Mouse (Mus musculus) lung, postnatal 0 days (tissue): Measurements from ENCODE around the gene Dnpep. TPM values are rescaled to one million over a fixed set of nuclear protein-coding genes. Genes with fewer than 3 reads are reported as not detected.

Source experiments
- ATAC-seq: fragments of 200-750 bp; cut with Nextera tagmentation; 2 replicates; pipeline ENCODE4 v1.8.0; 2017; ENCODE audit warnings: moderate library complexity
- DNase-seq: peaks from one replicate; pipeline ENCODE4 v3.0.0-alpha.2; 2016; ENCODE audit warnings: low spot score
- H3K27ac ChIP-seq: fragments of 300-500 bp; sonication (generic); 2 replicates; pipeline ENCODE4 v1.5.1; 2014; ENCODE audit warnings: antibody characterized with exemption, mild to moderate bottlenecking, low read length, mixed read lengths
- H3K27me3 ChIP-seq: fragments of 300-500 bp; sonication (generic); replicated peaks from 2 replicates; pipeline ENCODE4 v1.6.1; 2014; ENCODE audit warnings: low read length, mixed read lengths; ENCODE audit not compliant: insufficient read depth
- H3K36me3 ChIP-seq: fragments of 300-500 bp; sonication (generic); 2 replicates; pipeline ENCODE4 v1.6.1; 2014; ENCODE audit warnings: low read length, mixed read lengths; ENCODE audit not compliant: insufficient read depth
- H3K4me1 ChIP-seq: fragments of 300-500 bp; sonication (generic); 2 replicates; pipeline ENCODE4 v1.6.1; 2014; ENCODE audit warnings: antibody characterized with exemption, low read depth, low read length, mixed read lengths; ENCODE audit not compliant: insufficient read depth
- H3K4me2 ChIP-seq: fragments of 300-500 bp; sonication (generic); replicated peaks from 2 replicates; pipeline ENCODE4 v1.6.1; 2014; ENCODE audit warnings: low read depth, mild to moderate bottlenecking, low read length, moderate library complexity, mixed read lengths
- H3K4me3 ChIP-seq: fragments of 300-500 bp; sonication (generic); 2 replicates; pipeline ENCODE4 v1.5.1; 2014; ENCODE audit warnings: low read depth, low read length
- H3K9ac ChIP-seq: fragments of 300-500 bp; sonication (generic); replicated peaks from 2 replicates; pipeline ENCODE4 v1.6.1; 2014; ENCODE audit warnings: low read depth, mild to moderate bottlenecking
- H3K9me3 ChIP-seq: fragments of 300-500 bp; sonication (generic); 2 replicates; pipeline ENCODE4 v1.6.1; 2016; ENCODE audit warnings: low read length, mixed read lengths
- CTCF ChIP-seq: IDR thresholded peaks from 2 replicates; pipeline ENCODE4 v1.5.1; 2016; ENCODE audit warnings: antibody characterized with exemption, mild to moderate bottlenecking
- EP300 ChIP-seq: IDR thresholded peaks from 2 replicates; pipeline ENCODE4 v1.6.1; 2016; ENCODE audit warnings: antibody characterized with exemption, mild to moderate bottlenecking, control low read depth
- WGBS: fragments of 180-500 bp; shearing (Covaris S2); extraction: QIAGEN DNeasy Blood & Tissue Kit; methylation state at CpG from one replicate; pipeline ENCODE4 v1.1.7; 2014; 5-methylcytosine and 5-hydroxymethylcytosine counted together
- polyA plus RNA-seq: library from polyadenylated mRNA; unstranded; fragments of >200 nt; fragmentation: Nextera tagmentation; extraction: Ambion mirVana; gene quantifications from 2 replicates; pipeline ENCODE4 v1.2.1, GENCODE M21; 2015

Dnpep gene
- polyA plus RNA-seq, 1 experiment from 2014 or later = 109 TPM

- no peaks in the 10 kb centered on the region for H3K4me1 ChIP-seq
- H3K4me2 ChIP-seq = no peak within 1 kb of the TSS
- H3K4me3 ChIP-seq = no peak within 1 kb of the TSS
- DNase-seq = no peak
- no peak within 1 kb of the TSS for H3K27ac ChIP-seq
- H3K27me3 ChIP-seq = peaks cover 15% of the 10 kb centered on the region
- no peaks in the 10 kb centered on the region for H3K9me3 ChIP-seq
- no peak for ATAC-seq
- TF ChIP-seq CTCF = no peak
- no peak for TF ChIP-seq EP300
- H3K9ac ChIP-seq = no peak within 1 kb of the TSS
- 13% methylated on average over 27 of the region's 32 CpGs for WGBS
- H3K36me3 ChIP-seq = no peaks in the 10 kb centered on the region
Measured at GRCm38 (mm10) chr1:75264091-75264880, 53.5 kb downstream of the Dnpep start, which contains the start of gene Ptprn. TSS of gene Ptprn (minus strand) at chr1:75264502.

- WGBS = 4% methylated on average over 40 of the region's 40 CpGs
Measured at GRCm38 (mm10) chr1:75262969-75263951, 54.5 kb downstream of the Dnpep start.

GRCm38 (mm10) chr1:75261278-75261677, 56.5 kb downstream of the Dnpep start:
- Histone ChIP-seq H3K27ac (no peak overlapping the region), H3K4me3 (no peak overlapping the region), H3K4me2 (no peak overlapping the region), H3K36me3 (no peaks in the 10 kb centered on the region), H3K9me3 (no peaks in the 10 kb centered on the region), H3K4me1 (no peaks in the 10 kb centered on the region), H3K27me3 (peaks cover 15% of the 10 kb centered on the region), H3K9ac (no peak overlapping the region)
- TF ChIP-seq CTCF (no peak), EP300 (no peak)
- no peak for ATAC-seq
- no peak for DNase-seq

More at GRCm38 (mm10) chr1:75262969-75263951, 54.5 kb downstream of the Dnpep start:
- Histone ChIP-seq H3K9me3 (no peaks in the 10 kb centered on the region), H3K9ac (no peak overlapping the region), H3K4me1 (no peaks in the 10 kb centered on the region), H3K4me2 (no peak overlapping the region), H3K36me3 (no peaks in the 10 kb centered on the region), H3K27ac (no peak overlapping the region), H3K27me3 (peaks cover 15% of the 10 kb centered on the region), H3K4me3 (no peak overlapping the region)
- DNase-seq (peak; percentile 81), ATAC-seq (peak; percentile 61)
- TF ChIP-seq EP300 (no peak), CTCF (no peak)

Other genes starting within 250 kb of the Dnpep start
- gene Nhej1, start 192.8 kb downstream of the Dnpep start, polyA plus RNA-seq = 5.8 and 6.6 TPM in 2 replicates
- 1.4 and 1.5 TPM in 2 replicates for gene Slc23a3, start 184.1 kb downstream of the Dnpep start, polyA plus RNA-seq
- 63.3 and 67.8 TPM in 2 replicates for gene Cnppd1, start 175.3 kb downstream of the Dnpep start, polyA plus RNA-seq
- gene Retreg2, start 175.2 kb downstream of the Dnpep start, polyA plus RNA-seq = 40.5 and 45.0 TPM in 2 replicates
- gene Zfand2b, start 149.3 kb downstream of the Dnpep start, polyA plus RNA-seq = 50.5 and 56.1 TPM in 2 replicates
- 9.4 and 11.7 TPM in 2 replicates for gene Abcb6, start 137.6 kb downstream of the Dnpep start, polyA plus RNA-seq
- gene Ankzf1, start 125.8 kb downstream of the Dnpep start, polyA plus RNA-seq = 15.9 and 17.2 TPM in 2 replicates
- 23.7 and 28.3 TPM in 2 replicates for gene Atg9a, start 125.8 kb downstream of the Dnpep start, polyA plus RNA-seq
- 8.6 and 10.1 TPM in 2 replicates for gene Glb1l, start 107.2 kb downstream of the Dnpep start, polyA plus RNA-seq
- 75.8 and 77.0 TPM in 2 replicates for gene Stk16, start 107.2 kb downstream of the Dnpep start, polyA plus RNA-seq
- 46.6 and 50.5 TPM in 2 replicates for gene Tuba4a, start 98.1 kb downstream of the Dnpep start, polyA plus RNA-seq
- gene A630095N17Rik, start 85.9 kb downstream of the Dnpep start, polyA plus RNA-seq = not detected in 2 replicates
- gene Dnajb2, start 81.6 kb downstream of the Dnpep start, polyA plus RNA-seq = 40.1 and 45.6 TPM in 2 replicates
- gene Ptprn, start 53.5 kb downstream of the Dnpep start, polyA plus RNA-seq = 0.90 and 0.92 TPM in 2 replicates
- 1.5 and 1.8 TPM in 2 replicates for gene Resp18, start 39.6 kb downstream of the Dnpep start, polyA plus RNA-seq
- gene Des, start 42.3 kb upstream of the Dnpep start, polyA plus RNA-seq = 59.4 and 67.3 TPM in 2 replicates
- gene Speg, start 57.3 kb upstream of the Dnpep start, polyA plus RNA-seq = 15.4 and 16.4 TPM in 2 replicates
- gene Gmppa, start 117.9 kb upstream of the Dnpep start, polyA plus RNA-seq = 58.4 and 58.9 TPM in 2 replicates
- gene Asic4, start 132.4 kb upstream of the Dnpep start, polyA plus RNA-seq = not detected in 2 replicates
- 31.2 and 31.6 TPM in 2 replicates for gene Chpf, start 161.3 kb upstream of the Dnpep start, polyA plus RNA-seq
- gene Tmem198, start 161.5 kb upstream of the Dnpep start, polyA plus RNA-seq = 1.1 and 1.3 TPM in 2 replicates
- gene Obsl1, start 188.5 kb upstream of the Dnpep start, polyA plus RNA-seq = 25.8 and 33.9 TPM in 2 replicates
- gene Inha, start 189.1 kb upstream of the Dnpep start, polyA plus RNA-seq = 3.7 and 3.8 TPM in 2 replicates
- gene Stk11ip, start 203.5 kb upstream of the Dnpep start, polyA plus RNA-seq = 12.7 and 13.2 TPM in 2 replicates
- 8.0 and 10.4 TPM in 2 replicates for gene Slc4a3, start 228.3 kb upstream of the Dnpep start, polyA plus RNA-seq